Mouse (Mus musculus): Measurements from ENCODE around the gene Foxr1. TPM values are rescaled to one million over a fixed set of nuclear protein-coding genes. Genes with fewer than 3 reads are reported as not detected.

The Foxr1 gene
- polyA plus RNA-seq, 1 experiment from 2014 or later = not detected

DNA sequence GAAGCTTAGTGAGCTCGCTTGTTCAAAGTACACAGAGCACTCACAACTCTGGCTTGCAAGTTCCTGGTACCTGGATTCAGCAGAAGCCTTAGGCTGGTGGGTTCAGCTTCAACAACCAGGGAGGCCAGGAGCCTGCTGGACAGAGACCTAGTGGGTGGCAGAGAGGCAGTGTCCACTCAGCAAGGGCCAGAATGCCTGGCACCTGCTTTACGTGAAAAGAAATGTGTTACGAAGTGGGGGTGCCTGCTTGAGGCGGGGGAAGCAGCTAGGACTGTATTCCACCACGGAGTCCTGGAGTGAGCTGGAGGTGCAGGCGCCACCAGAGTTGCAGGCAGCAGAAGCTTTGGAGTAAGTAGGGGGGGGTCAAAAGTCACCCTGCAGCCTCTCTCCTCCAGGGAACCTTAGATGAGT, 44.2 kb upstream of the Foxr1 start:
- peaks cover 72% of the 10 kb centered on the region for H3K4me1 ChIP-seq (ENCODE audit: control insufficient read depth, insufficient read depth, low read length)
- peak overlapping the region; percentile 94 for H3K27ac ChIP-seq (ENCODE audit: low read length)
- no peak for ATAC-seq
- no peaks in the 10 kb centered on the region for H3K36me3 ChIP-seq (ENCODE audit: control insufficient read depth, insufficient read depth, low read length)
- H3K4me2 ChIP-seq (ENCODE audit: low read depth, low read length) = peak overlapping the region; percentile 74
- WGBS = 30% methylated on average over 6 of the region's 6 CpGs
- H3K9ac ChIP-seq (ENCODE audit: low read depth, low read length) = peak overlapping the region; percentile 64
- peak overlapping the region; percentile 93 for H3K4me3 ChIP-seq (ENCODE audit: low read length)
- no peaks in the 10 kb centered on the region for H3K9me3 ChIP-seq (ENCODE audit: control insufficient read depth, low read length)
- no peaks in the 10 kb centered on the region for H3K27me3 ChIP-seq (replicated peaks; ENCODE audit: control insufficient read depth, insufficient read depth, low read length)

DNA sequence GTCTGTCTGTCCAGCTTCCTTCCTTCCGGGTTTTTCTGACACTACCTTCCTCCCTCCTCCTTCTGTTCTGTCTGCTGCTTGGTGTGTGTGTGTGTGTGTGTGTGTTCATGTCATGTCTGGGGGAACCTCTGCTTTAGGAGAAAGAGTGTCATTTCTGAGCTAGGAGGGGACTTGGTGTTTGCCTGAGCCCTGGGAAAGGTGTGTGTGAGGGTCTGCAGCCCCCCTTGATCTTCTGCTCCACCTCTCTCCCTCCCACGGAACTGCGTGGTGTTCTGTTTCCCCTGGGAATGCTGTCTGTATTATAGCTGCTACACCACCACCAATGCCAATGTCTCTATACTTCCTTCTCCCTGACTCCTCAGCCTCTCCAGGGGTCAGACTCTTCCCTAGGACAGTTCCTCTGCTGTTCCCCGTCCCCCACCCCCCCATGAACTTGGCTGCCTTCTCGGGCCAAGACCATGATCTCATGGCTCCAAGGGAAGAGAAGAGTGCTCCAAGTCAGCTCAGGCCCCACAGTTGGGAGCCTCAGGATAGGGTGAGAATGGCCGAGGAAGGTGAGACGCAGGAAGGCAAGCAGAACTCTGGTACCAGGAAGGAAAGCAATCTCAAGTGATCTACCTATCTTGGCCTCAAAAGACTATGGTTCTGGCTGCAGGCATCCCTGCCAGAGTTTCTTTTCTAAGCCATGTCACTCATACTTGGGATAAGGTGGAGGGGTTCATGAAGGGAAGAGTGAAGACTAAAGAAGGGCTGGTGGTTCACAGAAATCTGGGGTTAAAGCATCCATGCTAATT, 43.6 kb upstream of the Foxr1 start:
- WGBS = 20% methylated on average over 7 of the region's 7 CpGs
- peaks cover 66% of the 10 kb centered on the region for H3K4me1 ChIP-seq (ENCODE audit: control insufficient read depth, insufficient read depth, low read length)

GRCm38 (mm10) chr9:44483510-44484044, 42.6 kb upstream of the Foxr1 start:
- H3K9me3 ChIP-seq (ENCODE audit: control insufficient read depth, low read length) = no peaks in the 10 kb centered on the region
- peaks cover 56% of the 10 kb centered on the region for H3K4me1 ChIP-seq (ENCODE audit: control insufficient read depth, insufficient read depth, low read length)
- 0% methylated on average over 12 of the region's 12 CpGs for WGBS
- no peaks in the 10 kb centered on the region for H3K36me3 ChIP-seq (ENCODE audit: control insufficient read depth, insufficient read depth, low read length)
- peak; percentile 32 for ATAC-seq
- peak overlapping the region; percentile 74 for H3K4me2 ChIP-seq (ENCODE audit: low read depth, low read length)
- no peaks in the 10 kb centered on the region for H3K27me3 ChIP-seq (replicated peaks; ENCODE audit: control insufficient read depth, insufficient read depth, low read length)
- peak overlapping the region; percentile 93 for H3K4me3 ChIP-seq (ENCODE audit: low read length)
- H3K9ac ChIP-seq (ENCODE audit: low read depth, low read length) = peak overlapping the region; percentile 95
- H3K27ac ChIP-seq (ENCODE audit: low read length) = peak overlapping the region; percentile 94

More for the DNA sequence above, 43.6 kb upstream of the Foxr1 start:
- Histone ChIP-seq H3K27me3 (replicated peaks; ENCODE audit: control insufficient read depth, insufficient read depth, low read length) (no peaks in the 10 kb centered on the region), H3K9ac (ENCODE audit: low read depth, low read length) (peak overlapping the region; percentile 95), H3K36me3 (ENCODE audit: control insufficient read depth, insufficient read depth, low read length) (no peaks in the 10 kb centered on the region), H3K4me3 (ENCODE audit: low read length) (peak overlapping the region; percentile 93), H3K27ac (ENCODE audit: low read length) (peak overlapping the region; percentile 94), H3K9me3 (ENCODE audit: control insufficient read depth, low read length) (no peaks in the 10 kb centered on the region), H3K4me2 (ENCODE audit: low read depth, low read length) (peak overlapping the region; percentile 74)
- no peak for ATAC-seq

GRCm38 (mm10) chr9:44483041-44483509, 42.1 kb upstream of the Foxr1 start:
- Histone ChIP-seq H3K9me3 (ENCODE audit: control insufficient read depth, low read length) (no peaks in the 10 kb centered on the region), H3K4me2 (ENCODE audit: low read depth, low read length) (peak overlapping the region; percentile 74), H3K36me3 (ENCODE audit: control insufficient read depth, insufficient read depth, low read length) (no peaks in the 10 kb centered on the region), H3K27ac (ENCODE audit: low read length) (peak overlapping the region; percentile 94), H3K27me3 (replicated peaks; ENCODE audit: control insufficient read depth, insufficient read depth, low read length) (no peaks in the 10 kb centered on the region), H3K4me1 (ENCODE audit: control insufficient read depth, insufficient read depth, low read length) (peaks cover 53% of the 10 kb centered on the region), H3K9ac (ENCODE audit: low read depth, low read length) (peak overlapping the region; percentile 95), H3K4me3 (ENCODE audit: low read length) (peak overlapping the region; percentile 93)
- no peak for ATAC-seq
- under 1% methylated on average over 39 of the region's 39 CpGs for WGBS

DNA sequence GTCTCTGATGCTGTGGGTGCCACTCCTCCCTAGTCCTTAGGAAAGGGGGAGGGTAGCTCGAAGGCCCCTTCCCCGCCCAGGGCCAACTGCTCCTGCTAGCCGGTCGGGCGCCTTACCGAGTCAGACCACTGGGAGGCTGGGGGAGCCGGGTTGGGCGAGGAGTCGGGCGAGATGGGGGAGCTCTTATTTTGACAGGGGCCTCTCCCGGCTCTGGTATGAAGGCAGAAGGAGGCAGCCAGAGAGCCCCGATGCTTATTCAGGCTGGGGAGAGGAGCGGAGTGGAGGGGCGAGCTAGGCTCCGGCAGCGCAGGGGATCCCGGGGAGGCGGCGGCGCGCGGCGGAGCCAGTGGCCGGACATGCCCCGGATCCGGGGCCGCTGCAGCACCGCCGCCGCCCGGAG, 41.6 kb upstream of the Foxr1 start, which contains the start of gene Bcl9l:
Bcl9l (plus strand) TSS at position 274 of the 400 bp plus-strand sequence.
- no peaks in the 10 kb centered on the region for H3K36me3 ChIP-seq (ENCODE audit: control insufficient read depth, insufficient read depth, low read length)
- H3K9me3 ChIP-seq (ENCODE audit: control insufficient read depth, low read length) = no peaks in the 10 kb centered on the region
- peak within 1 kb of the TSS; percentile 95 for H3K9ac ChIP-seq (ENCODE audit: low read depth, low read length)
- 0% methylated on average over 30 of the region's 31 CpGs for WGBS
- H3K27ac ChIP-seq (ENCODE audit: low read length) = peak within 1 kb of the TSS; percentile 94
- peak within 1 kb of the TSS; percentile 74 for H3K4me2 ChIP-seq (ENCODE audit: low read depth, low read length)
- peak; percentile 37 for ATAC-seq
- peaks cover 52% of the 10 kb centered on the region for H3K4me1 ChIP-seq (ENCODE audit: control insufficient read depth, insufficient read depth, low read length)
- peak within 1 kb of the TSS; percentile 93 for H3K4me3 ChIP-seq (ENCODE audit: low read length)
- H3K27me3 ChIP-seq (replicated peaks; ENCODE audit: control insufficient read depth, insufficient read depth, low read length) = no peaks in the 10 kb centered on the region

DNA sequence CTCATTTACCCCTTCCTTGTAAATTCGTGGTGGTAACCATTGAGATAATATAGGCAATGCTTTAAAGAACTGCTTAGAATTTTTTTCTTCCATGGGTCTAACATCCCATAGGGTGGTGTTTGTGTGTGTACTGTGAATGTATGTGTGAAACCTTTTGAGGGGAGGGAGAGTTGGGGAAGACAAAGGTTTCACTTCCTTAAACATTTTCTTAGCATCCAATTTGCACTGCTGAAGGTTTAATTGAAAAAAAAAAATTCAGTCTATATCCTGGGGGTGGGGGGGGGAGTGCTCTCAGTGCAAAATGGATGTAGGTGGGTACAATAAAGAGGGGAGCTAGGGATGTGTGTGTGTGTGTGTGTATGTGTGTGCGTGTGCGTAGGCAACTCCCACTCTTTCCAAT, 41.2 kb upstream of the Foxr1 start:
- peak overlapping the region; percentile 74 for H3K4me2 ChIP-seq (ENCODE audit: low read depth, low read length)
- H3K4me3 ChIP-seq (ENCODE audit: low read length) = peak overlapping the region; percentile 93
- ATAC-seq = no peak
- H3K36me3 ChIP-seq (ENCODE audit: control insufficient read depth, insufficient read depth, low read length) = no peaks in the 10 kb centered on the region
- H3K27ac ChIP-seq (ENCODE audit: low read length) = peak overlapping the region; percentile 94
- 9% methylated on average over 3 of the region's 3 CpGs for WGBS
- peak overlapping the region; percentile 95 for H3K9ac ChIP-seq (ENCODE audit: low read depth, low read length)
- H3K27me3 ChIP-seq (replicated peaks; ENCODE audit: control insufficient read depth, insufficient read depth, low read length) = no peaks in the 10 kb centered on the region
- no peaks in the 10 kb centered on the region for H3K9me3 ChIP-seq (ENCODE audit: control insufficient read depth, low read length)
- H3K4me1 ChIP-seq (ENCODE audit: control insufficient read depth, insufficient read depth, low read length) = peaks cover 52% of the 10 kb centered on the region

GRCm38 (mm10) chr9:44479628-44480428, 38.9 kb upstream of the Foxr1 start:
- H3K27me3 ChIP-seq (replicated peaks; ENCODE audit: control insufficient read depth, insufficient read depth, low read length) = no peaks in the 10 kb centered on the region
- H3K4me3 ChIP-seq (ENCODE audit: low read length) = peak overlapping the region; percentile 77
- peak overlapping the region; percentile 94 for H3K9ac ChIP-seq (ENCODE audit: low read depth, low read length)
- under 1% methylated on average over 26 of the region's 26 CpGs for WGBS
- ATAC-seq = peak; percentile 47
- peak overlapping the region; percentile 83 for H3K4me2 ChIP-seq (ENCODE audit: low read depth, low read length)
- H3K27ac ChIP-seq (ENCODE audit: low read length) = peak overlapping the region; percentile 98
- H3K36me3 ChIP-seq (ENCODE audit: control insufficient read depth, insufficient read depth, low read length) = no peaks in the 10 kb centered on the region
- H3K4me1 ChIP-seq (ENCODE audit: control insufficient read depth, insufficient read depth, low read length) = peaks cover 29% of the 10 kb centered on the region
- no peaks in the 10 kb centered on the region for H3K9me3 ChIP-seq (ENCODE audit: control insufficient read depth, low read length)

DNA sequence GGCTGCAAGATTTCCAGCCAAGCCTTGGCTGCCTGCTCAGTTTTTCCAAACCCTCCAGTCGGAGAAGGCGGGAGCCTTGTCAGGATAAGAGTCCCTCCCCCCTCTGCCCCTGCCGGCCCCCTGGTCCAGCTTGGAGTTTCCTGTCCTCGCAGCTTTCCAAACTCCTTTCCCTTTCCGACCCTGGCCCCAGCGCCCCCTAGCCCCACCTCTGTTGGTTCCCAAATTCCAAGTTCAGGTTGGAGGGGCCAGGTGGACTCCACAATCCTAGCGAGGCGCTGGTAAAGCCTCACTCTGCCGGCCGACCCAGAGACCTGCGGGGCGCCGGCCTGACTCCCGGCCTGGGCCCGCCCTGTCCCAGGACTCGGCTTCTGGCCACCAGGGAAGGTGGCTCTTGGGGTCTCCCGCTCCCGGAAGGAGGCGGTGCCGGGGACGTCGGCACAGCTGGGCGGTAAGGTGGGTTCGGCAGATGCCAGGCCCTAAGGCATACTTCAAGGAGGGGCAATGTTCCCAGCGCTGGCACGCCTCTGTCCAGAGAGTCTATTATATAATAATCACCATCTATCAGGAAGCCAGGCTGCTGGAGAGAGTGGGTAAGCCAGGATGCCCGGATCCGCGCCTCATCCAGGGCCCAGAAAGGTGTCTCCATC, 38.1 kb upstream of the Foxr1 start:
- peak overlapping the region; percentile 94 for H3K9ac ChIP-seq (ENCODE audit: low read depth, low read length)
- under 1% methylated on average over 29 of the region's 29 CpGs for WGBS
- H3K36me3 ChIP-seq (ENCODE audit: control insufficient read depth, insufficient read depth, low read length) = no peaks in the 10 kb centered on the region

More for the DNA sequence above, 38.1 kb upstream of the Foxr1 start:
- Histone ChIP-seq H3K9me3 (ENCODE audit: control insufficient read depth, low read length) (no peaks in the 10 kb centered on the region), H3K4me2 (ENCODE audit: low read depth, low read length) (peak overlapping the region; percentile 83), H3K27me3 (replicated peaks; ENCODE audit: control insufficient read depth, insufficient read depth, low read length) (no peaks in the 10 kb centered on the region), H3K4me1 (ENCODE audit: control insufficient read depth, insufficient read depth, low read length) (peaks cover 22% of the 10 kb centered on the region), H3K27ac (ENCODE audit: low read length) (peak overlapping the region; percentile 98), H3K4me3 (ENCODE audit: low read length) (peak overlapping the region; percentile 77)
- ATAC-seq = peak; percentile 50

All from intestine, embryonic 16.5 days (tissue).